Mouse (Mus musculus) ovary, adult 18-20 months (tissue): ENCODE data around the gene Msi2.

Experiments used
- DNase-seq: peaks from one replicate; pipeline ENCODE4 v3.0.0; 2022; ENCODE audit warnings: low spot score, mixed read lengths

Msi2 gene

GRCm38 (mm10) chr11:88676597-88676996 is 41.7 kb downstream of the Msi2 start:
- no peak for DNase-seq

- no peak for DNase-seq
Observed at GRCm38 (mm10) chr11:88675526-88676353, 42.6 kb downstream of the Msi2 start.

- no peak for DNase-seq
Observed at GRCm38 (mm10) chr11:88674075-88674474, 44.2 kb downstream of the Msi2 start.

DNA sequence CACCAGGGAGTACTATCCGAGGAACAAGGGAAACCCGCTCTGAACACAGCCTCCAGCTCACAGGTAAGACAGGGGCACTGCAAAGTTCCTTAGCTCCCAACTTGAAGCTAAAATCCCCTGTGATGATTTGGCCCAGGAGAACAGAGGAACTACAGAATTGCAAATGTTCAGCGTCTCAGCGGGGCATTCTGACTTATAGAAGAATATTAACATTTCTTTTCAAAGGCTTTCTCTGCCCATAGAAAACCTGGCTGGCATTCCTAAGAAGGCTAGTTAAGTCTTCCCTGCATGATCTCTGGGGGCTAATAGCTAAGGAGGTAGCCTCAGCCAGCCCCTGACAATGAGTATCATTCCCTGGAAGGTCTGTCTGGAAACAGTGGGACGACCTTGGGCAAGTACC is 47.4 kb downstream of the Msi2 start:
- no peak for DNase-seq

GRCm38 (mm10) chr11:88669106-88669505 is 49.2 kb downstream of the Msi2 start:
- no peak for DNase-seq

- no peak for DNase-seq
Observed at GRCm38 (mm10) chr11:88668345-88668744, 50.0 kb downstream of the Msi2 start.

- DNase-seq: no peak
Observed at GRCm38 (mm10) chr11:88665799-88666198, 52.5 kb downstream of the Msi2 start.

DNA sequence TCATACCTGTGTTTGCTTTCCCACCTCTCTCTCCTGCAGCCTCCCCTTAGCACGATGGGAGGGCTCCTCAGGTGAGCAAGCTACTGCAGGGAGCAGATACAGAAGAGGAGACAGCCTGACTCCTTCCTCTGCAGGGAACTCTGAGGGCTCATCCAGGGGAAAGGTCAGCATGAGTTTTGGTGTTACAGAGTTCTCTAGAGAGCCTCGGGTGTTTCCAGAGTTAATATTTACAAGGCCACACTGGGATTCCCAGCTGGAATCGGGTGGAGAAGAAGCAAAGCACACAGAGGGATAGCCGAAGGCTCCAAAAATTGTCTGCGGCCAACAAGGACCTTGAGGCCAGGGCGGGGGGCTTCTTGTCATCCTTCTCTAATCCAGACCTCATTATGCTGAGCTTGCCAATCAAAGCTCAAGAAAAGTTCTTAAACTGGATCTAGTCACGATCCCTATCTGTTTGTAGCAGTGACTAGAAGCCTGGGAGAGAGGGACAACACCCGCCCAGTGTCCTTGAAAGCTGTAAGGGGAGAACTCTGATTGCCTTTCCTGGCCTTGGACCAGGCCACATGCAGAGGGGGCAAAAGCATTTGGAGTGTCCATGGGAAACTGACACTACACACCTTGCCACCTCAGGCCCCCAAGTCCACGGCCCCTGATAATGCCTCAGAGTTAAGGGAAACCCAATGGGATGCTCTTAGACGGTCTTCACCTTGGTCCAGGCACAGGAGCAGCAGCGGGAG is 56.7 kb downstream of the Msi2 start:
- peak; percentile 76 for DNase-seq

GRCm38 (mm10) chr11:88660404-88660803 is 57.9 kb downstream of the Msi2 start:
- no peak for DNase-seq

GRCm38 (mm10) chr11:88658926-88659325 is 59.4 kb downstream of the Msi2 start:
- no peak for DNase-seq

GRCm38 (mm10) chr11:88655786-88656185 is 62.5 kb downstream of the Msi2 start:
- DNase-seq: peak; percentile 54

GRCm38 (mm10) chr11:88655214-88655566 is 63.1 kb downstream of the Msi2 start:
- no peak for DNase-seq

DNA sequence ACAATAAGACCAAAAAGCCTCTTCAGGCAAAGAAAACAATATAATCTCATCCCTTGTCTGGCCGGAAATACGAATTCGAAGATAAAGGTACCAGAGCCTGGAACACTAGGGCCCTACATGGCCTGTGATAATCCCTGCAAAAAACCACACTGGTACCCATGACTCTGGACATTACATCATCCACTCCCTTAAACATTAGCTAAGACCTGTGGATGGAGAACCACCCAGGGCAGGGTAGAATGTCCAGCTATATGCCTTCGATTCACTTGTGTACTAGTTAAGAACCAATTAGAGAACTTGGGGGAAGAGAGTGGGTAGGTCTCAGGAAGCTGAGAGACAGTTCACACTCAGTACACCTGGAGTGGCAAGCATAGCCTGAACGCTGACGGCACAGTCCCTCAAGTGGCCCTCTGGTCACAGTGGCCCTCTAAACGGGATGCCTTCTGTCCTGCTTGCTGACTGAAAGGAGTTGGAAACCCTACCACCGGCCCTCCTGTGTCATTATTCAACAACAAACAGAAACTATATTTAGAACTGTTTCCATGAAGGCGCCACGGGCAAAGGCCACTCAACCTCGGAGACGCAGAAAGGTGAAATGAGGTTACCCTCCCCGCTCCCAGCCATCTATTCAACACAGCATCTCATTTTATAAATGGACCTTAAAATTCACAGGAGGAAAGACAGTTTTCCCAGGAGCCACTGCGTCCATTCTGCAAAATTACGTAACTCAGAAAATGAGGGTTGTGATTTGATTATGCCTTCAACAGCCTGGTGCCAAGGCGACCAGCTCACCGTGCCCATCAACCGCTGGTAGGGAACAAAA is 63.7 kb downstream of the Msi2 start:
- DNase-seq: no peak

- no peak for DNase-seq
Observed at GRCm38 (mm10) chr11:88650275-88650674, 68.0 kb downstream of the Msi2 start.

DNA sequence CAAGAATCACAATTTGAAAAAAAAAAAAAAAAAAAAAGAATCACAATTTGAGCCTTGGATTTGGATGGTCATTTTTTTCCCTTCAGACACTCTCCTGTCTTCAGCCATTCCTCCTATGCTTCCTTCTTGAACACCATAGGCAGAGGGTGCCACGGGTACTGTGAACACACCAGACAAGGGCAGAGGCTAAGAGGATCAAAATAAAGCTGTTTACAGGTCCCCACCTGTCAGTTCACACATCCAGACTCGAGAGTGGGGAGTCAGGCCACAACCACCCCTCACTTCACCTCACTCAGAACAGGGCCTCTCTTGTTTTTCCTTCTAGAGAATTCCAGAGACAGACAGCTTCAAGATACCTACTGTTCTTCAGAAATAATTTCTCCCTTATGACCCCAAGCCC is 69.3 kb downstream of the Msi2 start:
- no peak for DNase-seq

DNA sequence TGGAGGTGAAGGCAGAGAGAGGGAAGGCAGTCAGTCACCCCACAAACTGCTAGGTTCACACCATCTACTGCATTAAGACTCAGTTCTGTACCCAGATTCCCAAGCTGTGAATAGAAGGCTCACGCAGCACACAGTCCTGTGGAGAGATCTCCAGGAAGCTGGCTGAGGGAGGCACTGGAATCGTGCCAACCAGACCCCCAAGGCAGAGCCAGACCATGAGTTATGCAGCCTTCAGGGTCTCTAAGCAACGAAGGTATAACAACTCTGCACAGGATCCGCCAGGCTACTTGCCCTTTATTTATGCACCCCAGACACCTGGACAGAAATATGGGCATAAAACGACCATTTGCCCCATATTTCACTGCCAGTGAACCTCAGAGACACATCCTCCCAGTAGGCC is 69.9 kb downstream of the Msi2 start:
- no peak for DNase-seq

DNA sequence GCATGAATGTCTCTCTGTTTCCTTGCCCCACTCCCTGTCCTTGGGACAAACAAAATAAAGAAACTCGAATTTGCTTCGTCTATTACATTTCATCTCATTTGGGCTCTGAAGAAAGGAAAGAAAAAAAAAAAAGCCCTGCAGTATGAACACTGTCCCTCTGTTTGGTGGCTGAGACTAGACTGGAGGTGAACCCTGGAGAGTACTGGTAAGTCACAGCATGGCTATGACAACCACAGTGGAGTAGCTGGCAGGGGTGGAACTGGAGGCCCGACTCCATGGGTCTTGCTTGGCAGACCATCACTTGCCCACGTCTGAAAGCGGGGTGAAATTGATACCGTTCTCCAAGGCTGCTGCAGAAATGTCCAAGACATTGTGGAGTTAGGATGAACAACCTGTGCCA is 71.8 kb downstream of the Msi2 start:
- DNase-seq: no peak

- no peak for DNase-seq
Observed at GRCm38 (mm10) chr11:88645821-88646220, 72.5 kb downstream of the Msi2 start.

GRCm38 (mm10) chr11:88644719-88645118 is 73.6 kb downstream of the Msi2 start:
- DNase-seq: no peak

- no peak for DNase-seq
Observed at GRCm38 (mm10) chr11:88639862-88640261, 78.5 kb downstream of the Msi2 start.

- DNase-seq: no peak
Observed at GRCm38 (mm10) chr11:88638936-88639542, 79.3 kb downstream of the Msi2 start.

DNA sequence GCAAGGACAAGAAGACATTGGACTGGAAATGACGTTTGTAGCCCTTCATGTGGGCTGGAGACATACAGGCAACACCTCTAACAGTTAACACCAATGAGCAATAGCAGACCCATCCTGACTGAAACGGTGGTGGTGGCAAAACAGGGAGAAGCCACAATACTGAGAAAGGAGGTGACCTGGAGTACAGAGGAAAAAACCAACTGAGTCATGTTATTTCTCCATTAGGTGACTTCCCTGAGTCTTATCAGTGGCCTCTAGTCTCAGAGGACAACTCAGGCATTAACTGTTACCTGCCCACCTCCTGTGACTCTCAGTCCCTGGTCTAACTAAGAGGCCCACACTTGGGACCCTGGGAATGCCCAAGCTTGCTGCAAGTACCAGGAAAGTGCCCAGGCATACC is 80.1 kb downstream of the Msi2 start:
- no peak for DNase-seq
